Mouse (Mus musculus) heart, adult 2 months (tissue): Measurements from ENCODE around the gene Alad. TPM values are rescaled to one million over a fixed set of nuclear protein-coding genes. Genes with fewer than 3 reads are reported as not detected.
A peak's percentile ranks its signal among the peaks of the same experiment; 100 is the strongest.

Experiments used
- DNase-seq, 2 experiments: peaks; one replicate each; pipeline ENCODE4 v3.0.0; 2021
- H3K27ac ChIP-seq: fragments of 200-600 bp; 2 replicates; pipeline ENCODE4 v1.8.1; 2022
- H3K27me3 ChIP-seq: fragments of 200-500 bp; 2 replicates; pipeline ENCODE4 v1.6.1; 2012; ENCODE audit warnings: mild to moderate bottlenecking, low read length, inconsistent platforms, mixed read lengths; ENCODE audit not compliant: control insufficient read depth, insufficient read depth
- H3K36me3 ChIP-seq: fragments of 200-500 bp; 2 replicates; pipeline ENCODE4 v1.6.1; 2012; ENCODE audit warnings: low read length, inconsistent platforms; ENCODE audit not compliant: control insufficient read depth, insufficient read depth
- H3K4me1 ChIP-seq: fragments of 200-500 bp; 2 replicates; pipeline ENCODE4 v1.6.1; 2011; ENCODE audit warnings: low read length; ENCODE audit not compliant: control insufficient read depth, insufficient read depth
- H3K4me3 ChIP-seq: fragments of 200-600 bp; 2 replicates; pipeline ENCODE4 v1.8.1; 2022
- H3K79me2 ChIP-seq: fragments of 200-500 bp; replicated peaks from 2 replicates; pipeline ENCODE4 v1.6.1; 2012; ENCODE audit warnings: mild to moderate bottlenecking, inconsistent platforms, low read length, moderate library complexity, mixed read lengths; ENCODE audit not compliant: control insufficient read depth, insufficient read depth
- H3K9ac ChIP-seq: fragments of 200-500 bp; 2 replicates; pipeline ENCODE4 v1.6.1; 2012; ENCODE audit warnings: low read depth, mild to moderate bottlenecking, control low read depth, inconsistent platforms, low read length, mixed read lengths
- CTCF ChIP-seq: fragments of 200-600 bp; IDR thresholded peaks from 2 replicates; pipeline ENCODE4 v1.8.1; 2022; ENCODE audit warnings: antibody characterized with exemption, mild to moderate bottlenecking, moderate library complexity
- EP300 ChIP-seq: fragments of 200-500 bp; IDR thresholded peaks from 2 replicates; pipeline ENCODE4 v1.6.1; 2011; ENCODE audit warnings: low read depth, low read length, control low read depth; ENCODE audit not compliant: insufficient read depth
- POLR2A ChIP-seq: fragments of 200-500 bp; IDR thresholded peaks from 2 replicates; pipeline ENCODE4 v1.6.1; 2011; ENCODE audit warnings: mild to moderate bottlenecking, low read depth, low read length, control low read depth; ENCODE audit not compliant: insufficient read depth
- WGBS: fragments of 180-500 bp; shearing (Covaris S2); methylation state at CpG from one replicate; pipeline ENCODE4 v1.1.7; 2018; 5-methylcytosine and 5-hydroxymethylcytosine counted together
- intact Hi-C: fragments of 180-260 bp; cut with DNase I; formaldehyde crosslinking; loops from one replicate; pipeline ENCODE4 v1.15.1; 2025
- polyA plus RNA-seq: library from polyadenylated mRNA; depleted of rRNA; stranded (reverse); fragments of >200 nt; gene quantifications from 2 replicates; pipeline ENCODE4 v1.2.3, GENCODE M21; 2012
- total RNA-seq, 2 experiments: library from RNA; stranded (reverse); gene quantifications; 2 replicates each; pipeline ENCODE4 v1.2.3; 2021

Gene Alad
- total and polyA plus RNA-seq, 3 experiments = 65.6 to 126 (median 70.8) TPM

DNA sequence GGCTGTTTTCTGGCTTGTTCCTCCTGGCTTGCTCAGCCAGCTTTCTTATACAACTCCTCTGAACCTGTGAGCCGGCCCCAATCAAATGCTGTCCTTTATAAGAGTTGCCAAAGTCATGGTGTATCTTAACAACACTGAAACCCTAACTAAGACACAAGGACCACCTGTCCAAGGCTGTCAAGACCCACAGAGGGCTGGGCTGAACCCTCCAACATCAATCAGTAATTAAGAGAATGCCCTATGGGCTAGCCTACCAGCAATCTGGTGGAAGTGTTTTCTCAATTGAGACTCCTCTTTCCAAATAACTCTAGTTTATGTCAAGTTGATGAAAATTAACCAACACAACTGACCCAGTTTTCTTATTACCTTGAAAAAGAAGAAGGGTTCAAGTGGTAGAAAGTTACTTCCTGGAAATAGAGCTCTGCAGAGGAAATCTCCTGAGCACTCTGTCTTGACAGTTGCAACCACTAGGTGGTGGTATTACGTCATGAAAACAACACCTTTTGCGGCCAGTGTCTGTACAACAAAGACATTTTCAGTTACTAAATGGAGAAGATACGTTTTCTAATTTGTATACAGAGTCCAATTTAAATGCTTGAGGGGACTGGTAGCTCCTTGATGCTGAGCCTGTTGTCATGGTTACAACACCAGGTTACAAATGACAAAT, 41.4 kb upstream of the Alad start:
- peak; percentile 58 to 74 for DNase-seq
- no peak overlapping the region for H3K4me3 ChIP-seq
- intact Hi-C loops = loop anchor here (1.0 kb wide), 2 partner anchors 135 to 203 kb away; no protein-coding TSS in a partner anchor
- H3K4me1 ChIP-seq = peaks cover 2% of the 10 kb centered on the region
- H3K9ac ChIP-seq = no peak overlapping the region; the same call in 1 of the 2 replicates
- no peaks in the 10 kb centered on the region for H3K79me2 ChIP-seq
- H3K36me3 ChIP-seq = no peaks in the 10 kb centered on the region
- 0 out of 2 replicates have a peak, but pooled peaks cover 2% of the 10 kb centered on the region for H3K27me3 ChIP-seq
- TF ChIP-seq CTCF (peak; percentile 92), EP300 (no peak), POLR2A (no peak)
- WGBS = 24% methylated on average over 4 of the region's 4 CpGs
- H3K27ac ChIP-seq = no peak overlapping the region

DNA sequence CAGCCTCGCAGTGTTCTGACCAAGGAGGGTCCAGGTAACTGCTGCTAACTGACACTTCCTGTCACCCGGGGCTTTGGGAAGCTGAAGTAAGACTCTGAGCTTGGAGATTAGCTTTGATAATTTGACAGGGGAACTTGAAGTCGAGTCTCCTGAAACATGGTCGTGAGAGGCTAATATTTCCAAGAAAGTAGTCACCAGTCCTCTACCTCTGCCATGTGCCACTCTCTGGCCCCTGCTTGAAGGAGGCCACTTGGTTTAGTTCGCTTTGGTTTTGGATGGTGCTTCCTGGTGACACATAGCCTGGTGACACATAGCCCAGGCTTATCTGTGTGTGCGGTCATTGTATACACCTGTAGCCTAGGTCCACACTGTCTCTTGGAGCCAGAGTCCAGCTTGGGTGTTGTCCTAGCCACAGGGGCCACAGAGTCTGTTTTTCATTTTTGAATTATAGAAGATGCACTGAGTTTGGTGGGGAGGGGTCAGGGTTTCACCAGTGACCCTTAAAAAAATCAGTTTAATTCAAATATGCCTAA, 40.1 kb upstream of the Alad start, which contains the start of gene Rgs3:
TSS of gene Rgs3 (plus strand) at position 51 of the 533 bp plus-strand sequence.
- no peak for DNase-seq
- Histone ChIP-seq H3K36me3 (no peaks in the 10 kb centered on the region), H3K27me3 (no peaks in the 10 kb centered on the region), H3K4me1 (peaks cover 2% of the 10 kb centered on the region), H3K4me3 (no peak within 1 kb of the TSS), H3K9ac (no peak within 1 kb of the TSS), H3K79me2 (no peaks in the 10 kb centered on the region), H3K27ac (no peak within 1 kb of the TSS)
- intact Hi-C loops = no loop called here
- WGBS = 44% methylated on average over 6 of the region's 6 CpGs
- no peak for TF ChIP-seq CTCF
- no peak for TF ChIP-seq POLR2A
- no peak for TF ChIP-seq EP300

DNA sequence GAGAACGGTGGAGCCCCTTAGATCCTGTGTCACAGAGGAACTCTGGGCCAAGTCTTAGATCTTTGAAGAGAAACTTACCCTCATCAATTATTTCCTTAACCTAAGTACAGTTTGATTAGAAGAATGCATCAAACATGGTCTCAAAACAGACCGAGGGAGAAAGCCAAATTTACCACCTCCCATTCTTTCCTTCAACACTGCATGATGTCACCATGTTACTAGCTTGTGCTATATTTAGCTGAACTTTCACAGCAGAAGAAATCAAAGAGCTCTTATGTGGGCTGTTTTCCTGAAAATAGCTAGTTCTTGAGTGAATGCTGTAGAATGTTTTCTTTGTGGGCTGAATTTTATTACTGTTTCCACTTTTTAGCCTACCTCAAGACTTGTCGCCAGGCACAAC, 37.7 kb upstream of the Alad start:
- intact Hi-C loops = no loop called here
- TF ChIP-seq CTCF (no peak), POLR2A (no peak), EP300 (no peak)
- H3K4me3 ChIP-seq = no peak overlapping the region
- no peaks in the 10 kb centered on the region for H3K27me3 ChIP-seq
- 26% methylated on average over 3 of the region's 3 CpGs for WGBS
- no peak for DNase-seq
- H3K36me3 ChIP-seq = no peaks in the 10 kb centered on the region
- H3K9ac ChIP-seq = no peak overlapping the region
- peaks cover 2% of the 10 kb centered on the region for H3K4me1 ChIP-seq
- no peak overlapping the region for H3K27ac ChIP-seq
- H3K79me2 ChIP-seq = no peaks in the 10 kb centered on the region

DNA sequence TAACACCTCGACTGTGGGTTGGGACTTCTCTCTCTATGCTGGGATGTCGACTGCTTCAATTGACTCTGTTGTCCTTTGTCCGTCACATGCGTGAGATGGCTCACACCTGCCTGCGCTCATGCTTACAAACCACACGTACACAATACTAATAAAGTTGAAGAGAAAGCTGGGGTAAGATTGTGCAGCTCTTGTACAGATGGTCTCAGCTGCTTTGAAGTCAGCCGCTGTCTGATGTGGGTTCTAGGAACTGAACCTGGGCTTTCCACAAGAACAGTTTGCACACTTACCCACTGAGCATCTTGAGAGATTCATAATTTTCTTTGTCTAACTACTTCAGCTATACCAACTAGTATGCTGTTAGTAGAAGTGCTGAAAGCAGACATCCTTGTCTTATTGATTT, 32.2 kb upstream of the Alad start:
- TF ChIP-seq EP300 (no peak), CTCF (no peak), POLR2A (no peak)
- H3K27ac ChIP-seq = no peak overlapping the region
- intact Hi-C loops = no loop called here
- DNase-seq = no peak
- no peak overlapping the region for H3K9ac ChIP-seq
- 89% methylated on average over 7 of the region's 7 CpGs for WGBS
- H3K4me3 ChIP-seq = no peak overlapping the region
- H3K36me3 ChIP-seq = no peaks in the 10 kb centered on the region
- no peaks in the 10 kb centered on the region for H3K4me1 ChIP-seq
- no peaks in the 10 kb centered on the region for H3K27me3 ChIP-seq
- H3K79me2 ChIP-seq = no peaks in the 10 kb centered on the region

DNA sequence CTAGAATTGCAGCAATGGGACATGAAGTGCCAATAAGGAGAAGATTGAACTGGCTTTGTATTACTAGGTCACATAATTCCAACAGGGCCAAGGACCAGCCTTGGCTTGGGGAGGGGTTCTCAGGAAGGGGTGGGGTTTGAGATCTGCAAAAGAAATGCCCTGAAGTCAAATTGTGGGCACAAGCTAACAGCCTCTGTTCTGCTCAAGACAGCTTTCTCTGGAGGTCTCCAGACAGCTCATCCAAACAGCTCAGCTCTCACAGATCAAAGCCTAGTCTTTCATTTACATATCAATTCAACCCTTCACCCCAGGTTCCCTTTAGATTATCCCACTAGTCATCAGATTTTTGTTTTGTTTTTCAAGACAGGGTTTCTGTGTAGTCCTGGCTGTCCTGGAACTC, 25.1 kb upstream of the Alad start:
- Histone ChIP-seq H3K4me3 (no peak overlapping the region), H3K27me3 (no peaks in the 10 kb centered on the region), H3K27ac (no peak overlapping the region), H3K4me1 (no peaks in the 10 kb centered on the region), H3K36me3 (no peaks in the 10 kb centered on the region), H3K9ac (no peak overlapping the region), H3K79me2 (no peaks in the 10 kb centered on the region)
- no peak for DNase-seq
- intact Hi-C loops = no loop called here
- no peak for TF ChIP-seq POLR2A
- no peak for TF ChIP-seq CTCF
- no peak for TF ChIP-seq EP300

DNA sequence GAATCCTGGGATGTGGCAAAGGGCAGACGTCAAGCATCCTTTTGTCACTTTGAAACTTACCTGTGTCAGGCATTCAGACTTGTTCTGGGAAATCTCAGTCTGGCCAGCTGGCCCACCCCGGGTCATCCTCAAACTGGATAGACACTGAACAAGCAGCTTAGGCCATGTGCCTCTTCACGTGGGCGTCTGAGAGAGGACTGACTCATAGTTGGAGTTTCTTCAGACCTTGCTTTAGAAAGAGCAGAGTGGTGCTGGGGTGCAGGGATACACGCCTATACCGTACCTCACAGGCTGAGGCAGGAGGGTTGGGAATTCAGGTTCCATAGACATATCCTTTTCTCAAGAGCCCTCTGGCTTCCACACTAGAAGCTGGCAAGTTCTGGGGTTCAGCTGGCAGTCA, 24.1 kb upstream of the Alad start:
- H3K27ac ChIP-seq = no peak overlapping the region
- WGBS = 81% methylated on average over 6 of the region's 6 CpGs
- DNase-seq = no peak
- H3K4me1 ChIP-seq = no peaks in the 10 kb centered on the region
- no peak overlapping the region for H3K4me3 ChIP-seq
- no peaks in the 10 kb centered on the region for H3K27me3 ChIP-seq
- no peaks in the 10 kb centered on the region for H3K36me3 ChIP-seq
- TF ChIP-seq CTCF = no peak
- no peak for TF ChIP-seq POLR2A
- no peak for TF ChIP-seq EP300
- no peaks in the 10 kb centered on the region for H3K79me2 ChIP-seq
- no peak overlapping the region for H3K9ac ChIP-seq
- intact Hi-C loops = no loop called here
